In genomic region chr7:118983961-118984360, GRCm38 (mm10) we compare ENCODE assay signal across 10 mouse cellular contexts. TPM values are rescaled to one million over a fixed set of nuclear protein-coding genes. Genes with fewer than 3 reads are reported as not detected.
DNase-seq lines count a peak whose midpoint lies in the region; ATAC-seq and TF ChIP-seq lines count a peak whose summit lies in the region.
"Had no signal": no experiment of that assay in that cellular context is flagged by ENCODE, and none has a peak within 500 bp of the region (broad histone marks: within the 10 kb centered on the region; RNA-seq: fewer than 3 reads in every experiment).

No protein-coding gene starts in this region.

- peak; percentile 69 for ATAC-seq in forebrain, embryonic 16.5 days
- ATAC-seq in neural tube, embryonic 15.5 days (ENCODE audit: low FRiP score), result peak; percentile 40

- no peak for TF ChIP-seq POLR2A in heart, adult 2 months (IDR thresholded peaks at IDR 0.05; ENCODE audit: insufficient read depth, low read depth, low read length)

- no peak overlapping the region for H3K4me3 ChIP-seq in forebrain, embryonic 16.5 days (replicated peaks; ENCODE audit: low read length)
- no peak overlapping the region for H3K4me3 ChIP-seq in neural tube, embryonic 15.5 days (replicated peaks)
- H3K4me3 ChIP-seq in heart, embryonic 10.5 days, result no peak overlapping the region
- no peak overlapping the region for H3K4me3 ChIP-seq in heart, adult 2 months
- H3K4me3 ChIP-seq: stomach, embryonic 15.5 days had no signal

- 54% methylated on average over 19 of the region's 19 CpGs for WGBS in forebrain, embryonic 16.5 days
- 60% methylated on average over 19 of the region's 19 CpGs for WGBS in neural tube, embryonic 15.5 days
- 87% methylated on average over 19 of the region's 19 CpGs for WGBS in heart, embryonic 10.5 days
- WGBS in heart, adult 2 months, result 77% methylated on average over 19 of the region's 19 CpGs

- DNase-seq in adrenal gland, adult (ENCODE audit: inconsistent age in 2 of 2, low spot score in 1 of 2), result peak; percentile 84 to 91
- DNase-seq in adrenal gland, postnatal 4 days (ENCODE audit: low spot score in 2 of 2), result no peak
- peak; percentile 66 to 69 for DNase-seq in adrenal gland, adult 18-20 months (ENCODE audit: low spot score in 2 of 2)
- peak; percentile 48 to 79 for DNase-seq in kidney, postnatal 36 days
- DNase-seq in heart, embryonic 10.5 days (ENCODE audit: low spot score), result no peak
- DNase-seq in heart, adult 2 months, result no peak

- H3K27ac ChIP-seq in forebrain, embryonic 16.5 days (ENCODE audit: low read length), result no peak overlapping the region
- H3K27ac ChIP-seq in neural tube, embryonic 15.5 days (replicated peaks), result no peak overlapping the region
- no peak overlapping the region for H3K27ac ChIP-seq in heart, embryonic 10.5 days
- H3K27ac ChIP-seq in heart, adult 2 months, result no peak overlapping the region
- H3K27ac ChIP-seq: liver, embryonic 14.5 days; stomach, embryonic 15.5 days had no signal

- no peak for TF ChIP-seq EP300 in heart, adult 2 months (IDR thresholded peaks at IDR 0.05; ENCODE audit: insufficient read depth, low read depth, low read length)

- no peaks in the 10 kb centered on the region for H3K27me3 ChIP-seq in forebrain, embryonic 16.5 days (replicated peaks; ENCODE audit: control insufficient read depth, insufficient read depth, low read length)
- H3K27me3 ChIP-seq in neural tube, embryonic 15.5 days (replicated peaks), result no peaks in the 10 kb centered on the region
- H3K27me3 ChIP-seq in heart, embryonic 10.5 days (ENCODE audit: insufficient read depth, poor library complexity, severe bottlenecking), result 0 out of 2 replicates have a peak, but pooled peaks cover 5% of the 10 kb centered on the region
- H3K27me3 ChIP-seq in heart, adult 2 months (ENCODE audit: control insufficient read depth, insufficient read depth, low read length), result no peaks in the 10 kb centered on the region
- H3K27me3 ChIP-seq: stomach, embryonic 15.5 days had no signal

- intact Hi-C loops in heart, adult 2 months (cut with DNase I), result no loop called here

- no peak overlapping the region for H3K4me2 ChIP-seq in forebrain, embryonic 16.5 days (ENCODE audit: low read length)
- H3K4me2 ChIP-seq in neural tube, embryonic 15.5 days, result no peak overlapping the region
- H3K4me2 ChIP-seq: stomach, embryonic 15.5 days had no signal

- TF ChIP-seq CTCF in heart, adult 2 months (IDR thresholded peaks at IDR 0.05), result no peak

- H3K9me3 ChIP-seq in forebrain, embryonic 16.5 days (ENCODE audit: control insufficient read depth, low read length), result no peaks in the 10 kb centered on the region
- no peaks in the 10 kb centered on the region for H3K9me3 ChIP-seq in neural tube, embryonic 15.5 days (replicated peaks)
- no peaks in the 10 kb centered on the region for H3K9me3 ChIP-seq in heart, embryonic 10.5 days
- H3K9me3 ChIP-seq: stomach, embryonic 15.5 days had no signal

- H3K9ac ChIP-seq in forebrain, embryonic 16.5 days (replicated peaks; ENCODE audit: low read depth, low read length), result no peak overlapping the region
- H3K9ac ChIP-seq in neural tube, embryonic 15.5 days (replicated peaks), result no peak overlapping the region
- H3K9ac ChIP-seq in heart, adult 2 months (ENCODE audit: low read depth, low read length), result no peak overlapping the region
- H3K9ac ChIP-seq: liver, embryonic 14.5 days; stomach, embryonic 15.5 days had no signal

- H3K36me3 ChIP-seq in forebrain, embryonic 16.5 days (ENCODE audit: control insufficient read depth, insufficient read depth), result no peaks in the 10 kb centered on the region
- H3K36me3 ChIP-seq in neural tube, embryonic 15.5 days, result 0 out of 2 replicates have a peak, but pooled peaks cover 2% of the 10 kb centered on the region
- H3K36me3 ChIP-seq in heart, embryonic 10.5 days, result peaks cover 15% of the 10 kb centered on the region; the same call in 1 of the 2 replicates
- H3K36me3 ChIP-seq in heart, adult 2 months (ENCODE audit: control insufficient read depth, insufficient read depth, low read length), result no peaks in the 10 kb centered on the region

- peaks cover 13% of the 10 kb centered on the region for H3K4me1 ChIP-seq in forebrain, embryonic 16.5 days (replicated peaks; ENCODE audit: control insufficient read depth, insufficient read depth, low read length)
- H3K4me1 ChIP-seq in neural tube, embryonic 15.5 days, result peaks cover 31% of the 10 kb centered on the region
- H3K4me1 ChIP-seq in heart, embryonic 10.5 days, result no peaks in the 10 kb centered on the region
- H3K4me1 ChIP-seq in heart, adult 2 months (ENCODE audit: control insufficient read depth, insufficient read depth, low read length), result peaks cover 15% of the 10 kb centered on the region

- H3K79me2 ChIP-seq in heart, adult 2 months (replicated peaks; ENCODE audit: control insufficient read depth, insufficient read depth, low read length), result 0 out of 2 replicates have a peak, but pooled peaks cover 2% of the 10 kb centered on the region

RNA-seq across cellular contexts. Expression of gene Gprc5b, which starts 11.1 kb away (rescaled TPM):
- total RNA-seq in adrenal gland, postnatal 4 days (2021), result 10 to 100 TPM; 53.3 to 66.6 TPM
- total RNA-seq in adrenal gland, adult 18-20 months (2021), result 100 to 1,000 TPM; 143 to 170 TPM
- 5.9 and 6.2 TPM in 2 replicates for polyA plus RNA-seq in forebrain, embryonic 16.5 days (2015; fragmentation: Nextera tagmentation; extraction: Ambion mirVana)
- polyA plus RNA-seq in neural tube, embryonic 15.5 days (2015; fragmentation: Nextera tagmentation; extraction: Ambion mirVana), result 5.2 and 6.6 TPM in 2 replicates
- polyA plus RNA-seq in heart, embryonic 10.5 days (2016; fragmentation: Nextera tagmentation; extraction: Ambion mirVana), result 2.8 and 3.0 TPM in 2 replicates
- total RNA-seq in heart, adult 2 months (2021), result 10 to 100 TPM; 11.3 to 11.6 TPM
- 20.4 and 24.0 TPM in 2 replicates for polyA plus RNA-seq in heart, adult 2 months (2012; rRNA removed)

Comparison
In these comparisons a context has a peak if more than half of its experiments do, and no peak if none do; other contexts are left out.
1. DNase-seq: peak in adrenal gland, adult (2 of 2), adrenal gland, adult 18-20 months (2 of 2) and kidney, postnatal 36 days (2 of 2); none in adrenal gland, postnatal 4 days (0 of 2), heart, embryonic 10.5 days (single experiment) and heart, adult 2 months (0 of 2).